Mouse (Mus musculus): ENCODE measurements at regions not wholly inside any gene's neighbourhood (a gene's known extent, or its start where the extent isn't known, plus 50 kb on each side); places are given as distances from the start of the nearest gene placed in this dataset.

DNA sequence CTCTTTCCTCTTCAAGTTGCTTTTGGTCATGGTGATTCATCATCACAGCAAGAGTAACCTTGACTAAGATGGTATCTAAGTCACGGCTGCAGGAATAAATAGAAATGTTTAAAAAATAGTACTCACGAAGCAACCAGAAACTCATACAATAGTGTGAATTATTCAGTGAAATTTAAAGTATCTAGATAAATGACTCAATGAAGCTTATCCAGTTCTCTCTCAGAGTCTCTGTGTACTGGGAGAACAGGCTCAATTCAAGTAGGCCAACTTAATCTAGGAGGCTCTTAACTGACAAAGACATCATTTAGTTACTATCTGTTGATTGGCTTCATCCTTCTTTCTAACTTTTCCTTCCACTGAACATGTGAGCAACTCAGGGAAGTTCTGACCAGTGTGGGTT lies 175.5 kb upstream of the Pcdh15 start:
- DNase-seq = no peak

DNA sequence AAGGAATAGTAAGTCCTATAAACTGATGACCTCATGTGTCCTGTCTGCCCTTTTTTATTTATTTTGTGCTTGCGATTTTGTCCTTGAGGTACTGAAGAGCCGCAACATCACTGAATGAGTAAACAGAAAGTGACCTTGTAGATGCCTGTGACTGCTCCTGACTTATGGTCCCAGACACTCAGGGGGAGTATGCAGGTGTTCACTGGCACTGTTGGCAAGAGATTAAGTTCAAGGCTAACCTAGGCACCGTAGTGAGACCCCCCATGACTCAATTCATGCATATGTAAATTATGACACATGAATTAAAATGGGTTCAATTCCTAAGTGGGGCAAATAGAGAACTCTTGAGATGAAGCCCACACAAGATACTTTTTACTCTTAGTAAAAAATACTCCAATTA lies 142.2 kb upstream of the Pcdh15 start:
- no peak for DNase-seq

DNA sequence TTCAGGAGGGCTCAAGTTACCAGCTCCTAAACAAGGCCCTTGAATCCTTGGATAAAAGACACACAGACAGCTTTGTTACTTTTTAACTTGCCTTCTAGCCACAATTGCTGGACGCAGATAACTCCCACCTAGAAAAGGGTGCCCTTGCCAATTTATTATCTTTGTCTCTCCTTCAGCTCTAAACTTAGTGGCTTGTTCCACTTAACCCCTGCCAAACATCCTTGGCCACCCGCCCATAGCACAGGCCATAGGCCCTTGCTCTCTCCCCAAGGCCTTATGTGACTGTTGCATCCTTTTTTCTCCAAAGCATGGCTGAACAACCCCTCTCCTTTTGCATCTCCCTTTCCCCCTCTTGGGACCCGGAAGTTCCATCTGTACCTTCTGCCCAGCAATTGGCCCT lies 139.1 kb upstream of the Pcdh15 start:
- no peak for DNase-seq

DNA sequence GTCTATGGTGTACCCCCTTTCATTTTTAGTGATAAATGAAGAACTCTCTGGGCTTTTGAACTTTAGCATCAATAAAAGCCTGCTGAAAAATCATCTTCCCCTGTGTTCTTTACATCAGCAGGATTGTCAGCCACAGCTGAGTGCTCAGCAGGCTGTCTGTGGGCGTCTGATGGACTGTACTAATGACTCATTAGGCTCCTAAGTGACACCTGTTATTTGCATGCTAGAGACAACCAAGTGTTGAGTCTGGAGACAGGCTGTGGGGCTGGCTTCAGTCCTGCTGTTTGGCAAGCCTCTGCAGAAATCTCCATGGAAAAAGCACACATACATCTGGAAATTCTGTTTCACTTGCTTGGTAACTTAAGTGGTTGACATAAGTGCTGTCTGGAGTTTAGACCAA lies 117.8 kb upstream of the Pcdh15 start:
- no peak for DNase-seq

DNA sequence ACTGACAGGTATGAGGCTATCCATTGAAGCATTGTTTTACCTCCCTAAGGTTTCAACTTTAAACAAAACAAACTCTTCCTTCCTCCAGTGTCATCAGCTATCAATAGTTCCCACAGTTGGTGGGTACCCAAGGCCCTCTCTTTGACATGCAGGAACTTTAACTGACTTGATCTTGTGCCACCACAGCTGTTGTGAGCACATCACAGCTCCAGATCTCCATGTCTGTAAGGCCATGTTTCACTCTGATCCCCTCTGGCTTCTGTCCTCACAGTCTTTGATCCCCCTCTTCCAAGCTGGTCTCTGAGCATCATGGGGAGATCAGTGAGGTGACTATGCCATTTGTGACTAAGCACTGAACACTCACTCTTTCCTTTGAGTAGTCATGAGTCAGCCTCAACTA lies 110.8 kb upstream of the Pcdh15 start:
- no peak for DNase-seq

DNA sequence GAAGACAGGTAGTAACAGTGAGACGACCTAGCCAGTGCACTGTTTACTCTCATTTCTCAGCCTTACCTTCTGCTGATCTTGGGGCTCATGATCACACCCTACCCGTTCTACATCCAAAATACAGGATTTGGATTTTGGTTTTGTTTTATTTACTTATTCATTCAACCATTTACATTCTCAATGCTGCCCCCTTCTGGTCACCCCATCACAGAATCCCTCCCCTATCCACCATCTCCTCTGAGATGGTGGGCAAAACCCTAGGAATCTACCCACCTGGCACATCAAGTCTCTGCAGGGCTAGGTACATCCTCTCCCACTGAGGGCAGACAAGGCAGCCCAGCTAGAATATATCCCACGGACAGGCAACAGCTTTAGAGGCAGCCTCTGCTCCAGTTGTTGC lies 88.2 kb upstream of the Pcdh15 start:
- no peak for DNase-seq

DNA sequence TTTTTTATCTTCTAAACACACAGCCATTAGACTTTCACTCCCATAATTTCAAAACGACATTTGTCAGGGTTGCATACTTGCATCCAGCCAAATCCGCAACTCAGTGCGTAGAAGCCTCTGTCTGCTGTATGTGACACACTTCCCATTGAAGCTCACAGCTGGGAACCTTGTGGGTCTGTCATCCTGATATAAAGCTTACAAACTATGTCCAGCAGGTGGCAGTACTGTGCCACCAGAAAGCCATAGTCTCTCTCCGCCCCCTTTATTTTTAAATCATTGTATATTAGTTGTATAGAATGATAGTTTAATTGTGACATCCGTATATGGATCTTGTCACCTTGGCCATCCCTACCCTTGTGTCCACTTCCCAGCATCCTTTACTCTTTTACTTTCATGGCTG lies 87.3 kb upstream of the Pcdh15 start:
- peak; percentile 2 for DNase-seq

DNA sequence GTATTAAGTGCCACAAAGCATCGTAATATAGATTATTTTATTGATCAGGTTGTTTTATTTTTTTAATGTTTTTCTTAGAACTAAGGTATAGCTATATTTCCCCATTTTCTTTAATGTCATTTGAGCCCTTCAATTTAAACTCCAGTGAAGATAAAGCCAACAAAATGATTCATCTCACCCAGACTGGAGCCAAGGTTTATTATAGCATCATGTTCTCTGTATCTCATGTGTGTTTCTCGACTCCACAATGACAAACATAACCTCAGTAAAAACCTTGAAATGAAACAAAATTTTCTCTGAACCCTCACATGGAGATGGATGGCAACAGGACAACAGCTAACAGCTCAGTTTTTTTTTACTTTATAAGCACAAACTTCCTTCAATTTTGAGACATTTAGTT lies 61.7 kb upstream of the Pcdh15 start:
- no peak for DNase-seq

DNA sequence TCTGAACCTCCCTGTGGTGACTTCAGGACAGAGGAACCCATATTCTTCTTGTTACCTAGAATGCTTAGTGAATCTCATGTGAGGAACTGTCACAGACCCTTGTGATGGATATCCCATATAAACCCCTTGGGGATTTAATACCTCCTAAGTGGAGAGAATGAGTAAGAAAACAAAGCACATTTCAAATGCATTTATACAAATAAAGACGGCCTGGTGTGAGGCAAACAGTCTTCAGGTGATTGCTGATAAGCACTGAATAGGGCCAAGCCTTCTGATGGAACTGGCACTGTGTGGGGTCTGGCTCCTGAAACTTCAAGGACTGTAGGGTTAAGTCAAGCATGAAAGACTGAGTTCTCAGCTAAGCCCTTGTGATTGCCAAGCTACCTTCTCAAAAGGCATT lies 59.6 kb upstream of the Pcdh15 start:
- DNase-seq = no peak
